Mouse (Mus musculus): ENCODE measurements around the gene Gm1113. TPM values are rescaled to one million over a fixed set of nuclear protein-coding genes. Genes with fewer than 3 reads are reported as not detected.

Gene Gm1113
- total and polyA plus RNA-seq, 3 experiments, result not detected

- WGBS, result 79% methylated on average over 13 of the region's 13 CpGs
- TF ChIP-seq POLR2A (IDR thresholded peaks at IDR 0.05; ENCODE audit: insufficient read depth, low read depth, low read length), result no peak
- TF ChIP-seq CTCF (IDR thresholded peaks at IDR 0.05), result no peak
- TF ChIP-seq EP300 (IDR thresholded peaks at IDR 0.05; ENCODE audit: insufficient read depth, low read depth, low read length), result no peak
- DNase-seq, result no peak
- Histone ChIP-seq H3K27ac (no peak overlapping the region), H3K4me3 (no peak overlapping the region), H3K9ac (ENCODE audit: low read depth, low read length) (no peak overlapping the region), H3K79me2 (replicated peaks; ENCODE audit: control insufficient read depth, insufficient read depth, low read length) (no peaks in the 10 kb centered on the region), H3K4me1 (ENCODE audit: control insufficient read depth, insufficient read depth, low read length) (peaks cover 1% of the 10 kb centered on the region; the same call in 1 of the 2 replicates), H3K36me3 (ENCODE audit: control insufficient read depth, insufficient read depth, low read length) (no peaks in the 10 kb centered on the region), H3K27me3 (ENCODE audit: control insufficient read depth, insufficient read depth, low read length) (no peaks in the 10 kb centered on the region)
- intact Hi-C loops (cut with DNase I), result no loop called here
These were observed 21.1 kb upstream of the Gm1113 start for GRCm38 (mm10) chr9:35539001-35539750.

GRCm38 (mm10) chr9:35535876-35536275, 17.8 kb upstream of the Gm1113 start:
- peaks cover 1% of the 10 kb centered on the region; the same call in 1 of the 2 replicates for H3K4me1 ChIP-seq (ENCODE audit: control insufficient read depth, insufficient read depth, low read length)
- intact Hi-C loops (cut with DNase I), result loop anchor here (1.0 kb wide), 1 partner anchor 254 kb away; no protein-coding TSS in a partner anchor
- no peak overlapping the region for H3K27ac ChIP-seq
- H3K4me3 ChIP-seq, result no peak overlapping the region
- 58% methylated on average over 4 of the region's 4 CpGs for WGBS
- H3K79me2 ChIP-seq (replicated peaks; ENCODE audit: control insufficient read depth, insufficient read depth, low read length), result no peaks in the 10 kb centered on the region
- TF ChIP-seq EP300 (IDR thresholded peaks at IDR 0.05; ENCODE audit: insufficient read depth, low read depth, low read length) (no peak), CTCF (IDR thresholded peaks at IDR 0.05) (no peak), POLR2A (IDR thresholded peaks at IDR 0.05; ENCODE audit: insufficient read depth, low read depth, low read length) (no peak)
- H3K36me3 ChIP-seq (ENCODE audit: control insufficient read depth, insufficient read depth, low read length), result no peaks in the 10 kb centered on the region
- no peak overlapping the region for H3K9ac ChIP-seq (ENCODE audit: low read depth, low read length)
- DNase-seq, result no peak
- H3K27me3 ChIP-seq (ENCODE audit: control insufficient read depth, insufficient read depth, low read length), result no peaks in the 10 kb centered on the region

DNA sequence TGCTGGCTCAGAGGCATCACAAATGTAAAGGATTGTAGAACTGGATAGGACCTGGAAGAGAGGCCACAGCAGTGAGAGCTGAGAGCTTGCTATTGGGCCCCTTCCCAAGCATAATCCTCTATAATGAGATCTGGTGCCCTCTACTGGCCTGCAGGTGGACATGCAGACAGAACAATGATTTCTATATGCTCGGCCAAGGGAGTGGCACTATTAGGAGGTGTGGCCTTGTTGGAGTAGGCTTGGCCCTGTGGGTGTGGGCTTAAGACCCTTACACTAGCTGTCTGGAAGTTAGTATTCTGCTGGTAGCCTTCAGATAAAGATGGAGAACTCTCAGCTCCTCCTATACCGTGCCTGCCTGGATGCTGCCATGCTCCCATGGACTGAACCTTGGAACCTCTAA, 17.0 kb upstream of the Gm1113 start:
- no peak overlapping the region for H3K27ac ChIP-seq
- TF ChIP-seq EP300 (IDR thresholded peaks at IDR 0.05; ENCODE audit: insufficient read depth, low read depth, low read length) (0 out of 2 replicates have a peak, but pooled peaks have one; percentile 49), POLR2A (IDR thresholded peaks at IDR 0.05; ENCODE audit: insufficient read depth, low read depth, low read length) (no peak), CTCF (IDR thresholded peaks at IDR 0.05) (peak; percentile 96)
- DNase-seq, result peak; percentile 26 to 45
- H3K4me3 ChIP-seq, result no peak overlapping the region
- intact Hi-C loops (cut with DNase I), result loop anchor here (1.0 kb wide), 1 partner anchor 253 kb away; no protein-coding TSS in a partner anchor
- H3K9ac ChIP-seq (ENCODE audit: low read depth, low read length), result no peak overlapping the region
- WGBS, result 9% methylated on average over 2 of the region's 2 CpGs
- H3K4me1 ChIP-seq (ENCODE audit: control insufficient read depth, insufficient read depth, low read length), result peaks cover 1% of the 10 kb centered on the region; the same call in 1 of the 2 replicates
- H3K36me3 ChIP-seq (ENCODE audit: control insufficient read depth, insufficient read depth, low read length), result no peaks in the 10 kb centered on the region
- no peaks in the 10 kb centered on the region for H3K27me3 ChIP-seq (ENCODE audit: control insufficient read depth, insufficient read depth, low read length)
- no peaks in the 10 kb centered on the region for H3K79me2 ChIP-seq (replicated peaks; ENCODE audit: control insufficient read depth, insufficient read depth, low read length)

GRCm38 (mm10) chr9:35533266-35533665, 15.2 kb upstream of the Gm1113 start:
- Histone ChIP-seq H3K27me3 (ENCODE audit: control insufficient read depth, insufficient read depth, low read length) (no peaks in the 10 kb centered on the region), H3K9ac (ENCODE audit: low read depth, low read length) (no peak overlapping the region), H3K4me3 (no peak overlapping the region), H3K79me2 (replicated peaks; ENCODE audit: control insufficient read depth, insufficient read depth, low read length) (no peaks in the 10 kb centered on the region), H3K27ac (no peak overlapping the region), H3K4me1 (ENCODE audit: control insufficient read depth, insufficient read depth, low read length) (peaks cover 2% of the 10 kb centered on the region; the same call in 1 of the 2 replicates), H3K36me3 (ENCODE audit: control insufficient read depth, insufficient read depth, low read length) (no peaks in the 10 kb centered on the region)
- intact Hi-C loops (cut with DNase I), result no loop called here
- WGBS, result 65% methylated on average over 9 of the region's 9 CpGs
- no peak for TF ChIP-seq CTCF (IDR thresholded peaks at IDR 0.05)
- TF ChIP-seq POLR2A (IDR thresholded peaks at IDR 0.05; ENCODE audit: insufficient read depth, low read depth, low read length), result no peak
- no peak for DNase-seq

DNA sequence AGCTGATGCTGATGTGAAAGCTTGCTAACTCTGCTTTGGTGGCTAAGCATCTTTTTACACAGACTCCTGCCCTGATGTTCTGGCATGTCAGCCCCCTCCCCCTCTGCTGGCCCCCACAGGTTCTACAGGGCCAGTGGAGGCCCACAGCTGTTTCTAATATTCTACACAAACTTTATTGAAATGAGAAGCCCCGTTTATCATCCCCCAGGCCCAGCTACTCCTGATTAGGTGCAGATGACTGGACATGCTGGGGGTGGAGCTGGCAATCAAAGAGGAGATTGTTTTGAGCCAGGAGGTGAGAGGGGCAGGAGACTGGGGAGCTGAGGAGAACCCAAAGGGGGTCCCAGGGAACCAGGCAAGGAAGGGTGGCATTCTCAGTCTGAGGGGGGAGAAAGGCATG, 11.7 kb upstream of the Gm1113 start:
- Histone ChIP-seq H3K27ac (no peak overlapping the region), H3K9ac (ENCODE audit: low read depth, low read length) (no peak overlapping the region), H3K4me1 (ENCODE audit: control insufficient read depth, insufficient read depth, low read length) (peaks cover 1% of the 10 kb centered on the region; the same call in 1 of the 2 replicates), H3K4me3 (no peak overlapping the region), H3K79me2 (replicated peaks; ENCODE audit: control insufficient read depth, insufficient read depth, low read length) (no peaks in the 10 kb centered on the region), H3K27me3 (ENCODE audit: control insufficient read depth, insufficient read depth, low read length) (no peaks in the 10 kb centered on the region), H3K36me3 (ENCODE audit: control insufficient read depth, insufficient read depth, low read length) (no peaks in the 10 kb centered on the region)
- no peak for DNase-seq
- 14% methylated on average over 1 of the region's 1 CpGs for WGBS
- intact Hi-C loops (cut with DNase I), result no loop called here
- TF ChIP-seq EP300 (IDR thresholded peaks at IDR 0.05; ENCODE audit: insufficient read depth, low read depth, low read length) (no peak), POLR2A (IDR thresholded peaks at IDR 0.05; ENCODE audit: insufficient read depth, low read depth, low read length) (no peak), CTCF (IDR thresholded peaks at IDR 0.05) (no peak)

- H3K4me3 ChIP-seq, result no peak overlapping the region
- WGBS, result 61% methylated on average over 3 of the region's 3 CpGs
- H3K9ac ChIP-seq (ENCODE audit: low read depth, low read length), result no peak overlapping the region
- no peaks in the 10 kb centered on the region for H3K79me2 ChIP-seq (replicated peaks; ENCODE audit: control insufficient read depth, insufficient read depth, low read length)
- H3K27me3 ChIP-seq (ENCODE audit: control insufficient read depth, insufficient read depth, low read length), result no peaks in the 10 kb centered on the region
- no peak overlapping the region for H3K27ac ChIP-seq
- no peak for DNase-seq
- intact Hi-C loops (cut with DNase I), result no loop called here
- H3K4me1 ChIP-seq (ENCODE audit: control insufficient read depth, insufficient read depth, low read length), result peaks cover 1% of the 10 kb centered on the region; the same call in 1 of the 2 replicates
- H3K36me3 ChIP-seq (ENCODE audit: control insufficient read depth, insufficient read depth, low read length), result no peaks in the 10 kb centered on the region
- TF ChIP-seq EP300 (IDR thresholded peaks at IDR 0.05; ENCODE audit: insufficient read depth, low read depth, low read length) (no peak), CTCF (IDR thresholded peaks at IDR 0.05) (no peak), POLR2A (IDR thresholded peaks at IDR 0.05; ENCODE audit: insufficient read depth, low read depth, low read length) (no peak)
These were observed 11.1 kb upstream of the Gm1113 start for GRCm38 (mm10) chr9:35529141-35529540.

All from heart, adult 2 months (tissue).